Mouse (Mus musculus) erythroblast, adult 5-6 weeks (primary cell): ENCODE measurements around the gene Arx. TPM values are rescaled to one million over a fixed set of nuclear protein-coding genes. Genes with fewer than 3 reads are reported as not detected.

Source experiments
- ATAC-seq: replicated peaks from 2 replicates; pipeline ENCODE4 v1.8.0; 2016; ENCODE audit warnings: moderate number of reproducible peaks, mild to moderate bottlenecking, moderate TSS enrichment, inconsistent platforms; ENCODE audit not compliant: poor library complexity, low FRiP score, severe bottlenecking
- total RNA-seq, 2 experiments: library from RNA; stranded (forward) in 1 of 2; stranded (reverse) in 1 of 2; fragments of 150-400 nt in 1 of 2; fragments of 200-764, 138-1000 nt in 1 of 2; gene quantifications; 2 replicates each; pipeline versions ENCODE4 v1.2.3 to v1.2.4; 2015 to 2017; ENCODE audit warnings: low replicate concordance in 2 of 2

Gene Arx
- total RNA-seq, 2 experiments from 2014 or later = not detected

GRCm38 (mm10) chrX:93319979-93320378, 33.7 kb downstream of the Arx start:
- no peak for ATAC-seq

- no peak for ATAC-seq
These were observed 35.1 kb downstream of the Arx start for GRCm38 (mm10) chrX:93321336-93321735.
